ENCODE assay signal across 19 mouse cellular contexts in genomic region chr10:109803441-109803840, GRCm38 (mm10).
"Had no signal": no experiment of that assay in that cellular context is flagged by ENCODE, and none has a peak within 500 bp of the region (broad histone marks: within the 10 kb centered on the region; RNA-seq: fewer than 3 reads in every experiment).

No protein-coding gene starts in this region.

- H3K9ac ChIP-seq: liver, embryonic 13.5 days; neural tube, embryonic 13.5 days had no signal

- ATAC-seq: intestine, postnatal 0 days had no signal

- H3K4me1 ChIP-seq: liver, embryonic 13.5 days had no signal

- H3K4me3 ChIP-seq: layer of hippocampus, adult 2 months; liver, embryonic 13.5 days; myocyte; neural tube, embryonic 13.5 days had no signal

- DNase-seq: kidney, adult 2 months; kidney, postnatal 25 days; layer of hippocampus, adult 9-11 months; liver, embryonic 13.5 days; lung, adult 2 months; lung, postnatal 14 days; lung, postnatal 4 days; right cerebral cortex, adult 18-20 months; right cerebral cortex, postnatal 14 days; right cerebral cortex, postnatal 4 days; thymus, adult 2 months; thymus, postnatal 14 days; thymus, postnatal 4 days had no signal

- H3K4me2 ChIP-seq: liver, embryonic 13.5 days; neural tube, embryonic 13.5 days had no signal

- H3K27me3 ChIP-seq: liver, embryonic 13.5 days; neural tube, embryonic 13.5 days had no signal

- H3K9me3 ChIP-seq: liver, embryonic 13.5 days; neural tube, embryonic 13.5 days had no signal

- H3K27ac ChIP-seq: kidney, postnatal 0 days; layer of hippocampus, adult 2 months; liver, embryonic 13.5 days; neural tube, embryonic 13.5 days; stomach, postnatal 0 days had no signal

- H3K36me3 ChIP-seq: liver, embryonic 13.5 days; neural tube, embryonic 13.5 days had no signal
